Mouse (Mus musculus) midbrain, embryonic 15.5 days (tissue): ENCODE measurements at regions not wholly inside any gene's neighbourhood (a gene's known extent, or its start where the extent isn't known, plus 50 kb on each side); places are given as distances from the start of the nearest gene placed in this dataset. TPM values are rescaled to one million over a fixed set of nuclear protein-coding genes. Genes with fewer than 3 reads are reported as not detected.
"Not testable (repeated sequence)": the region's sequence is repeated elsewhere in the genome, so short reads cannot be mapped to it uniquely, and the experiment has no call there.

Source experiments
- ATAC-seq: fragments of 200-750 bp; cut with Nextera tagmentation; replicated peaks from 2 replicates; pipeline ENCODE4 v1.8.0; 2017; ENCODE audit warnings: moderate TSS enrichment
- H3K27ac ChIP-seq: fragments of 300-500 bp; sonication (generic); 2 replicates; pipeline ENCODE4 v1.5.1; 2015; ENCODE audit warnings: mild to moderate bottlenecking, inconsistent platforms
- H3K27me3 ChIP-seq: fragments of 300-500 bp; sonication (generic); replicated peaks from 2 replicates; pipeline ENCODE4 v1.6.1; 2015; ENCODE audit warnings: inconsistent platforms
- H3K36me3 ChIP-seq: fragments of 300-500 bp; sonication (generic); replicated peaks from 2 replicates; pipeline ENCODE4 v1.6.1; 2015; ENCODE audit warnings: inconsistent platforms
- H3K4me1 ChIP-seq: fragments of 300-500 bp; sonication (generic); 2 replicates; pipeline ENCODE4 v1.6.1; 2015; ENCODE audit warnings: inconsistent platforms
- H3K4me2 ChIP-seq: fragments of 300-500 bp; sonication (generic); 2 replicates; pipeline ENCODE4 v1.6.1; 2015; ENCODE audit warnings: inconsistent platforms, mild to moderate bottlenecking, moderate library complexity
- H3K4me3 ChIP-seq: fragments of 300-500 bp; sonication (generic); 2 replicates; pipeline ENCODE4 v1.5.1; 2015; ENCODE audit warnings: mild to moderate bottlenecking, inconsistent platforms
- H3K9ac ChIP-seq: fragments of 300-500 bp; sonication (generic); 2 replicates; pipeline ENCODE4 v1.6.1; 2015; ENCODE audit warnings: mild to moderate bottlenecking, inconsistent platforms
- H3K9me3 ChIP-seq: fragments of 300-500 bp; sonication (generic); 2 replicates; pipeline ENCODE4 v1.6.1; 2016; ENCODE audit warnings: inconsistent platforms
- WGBS: fragments of 180-500 bp; shearing (Covaris S2); methylation state at CpG from one replicate; pipeline ENCODE4 v1.1.7; 2015; ENCODE audit warnings: mixed read lengths; 5-methylcytosine and 5-hydroxymethylcytosine counted together
- microRNA-seq: library from miRNA; unstranded; fragments of <30 nt; microRNA quantifications from one replicate; pipeline ENCODE4, GENCODE M21; 2016

GRCm38 (mm10) chr12:23216521-23216920 lies 563.5 kb downstream of the Gm10330 start:
- H3K9ac ChIP-seq, H3K27ac ChIP-seq, H3K4me1 ChIP-seq, H3K4me3 ChIP-seq, H3K9me3 ChIP-seq, H3K36me3 ChIP-seq, H3K27me3 ChIP-seq, ATAC-seq, H3K4me2 ChIP-seq: not testable (repeated sequence)
- 88% methylated on average over 1 of the region's 5 CpGs for WGBS

GRCm38 (mm10) chr12:23189546-23189945 lies 590.5 kb downstream of the Gm10330 start:
- H3K4me1 ChIP-seq, H3K27ac ChIP-seq, H3K27me3 ChIP-seq, H3K9me3 ChIP-seq, H3K36me3 ChIP-seq: not testable (repeated sequence)
- ATAC-seq, result peak; percentile 89
- peak overlapping the region; percentile 40 for H3K4me3 ChIP-seq
- peak overlapping the region; percentile 37 for H3K4me2 ChIP-seq
- 2% methylated on average over 37 of the region's 42 CpGs for WGBS
- peak overlapping the region; percentile 27 for H3K9ac ChIP-seq

- Histone ChIP-seq H3K9ac (peak overlapping the region; percentile 27), H3K4me2 (peak overlapping the region; percentile 37), H3K4me3 (peak overlapping the region; percentile 40)
- H3K4me1 ChIP-seq, ATAC-seq, H3K36me3 ChIP-seq, H3K9me3 ChIP-seq, H3K27ac ChIP-seq, H3K27me3 ChIP-seq: not testable (repeated sequence)
- WGBS, result 3% methylated on average over 45 of the region's 50 CpGs
Observed at GRCm38 (mm10) chr12:23189110-23189509, 591.0 kb downstream of the Gm10330 start.

Small RNA genes lying in the stretch of these regions (microRNA-seq; reads per million reads assigned to microRNA genes)
- not detected for gene Gm26140
